Comparison of ENCODE assay signal across 8 mouse cellular contexts in the genomic region with DNA sequence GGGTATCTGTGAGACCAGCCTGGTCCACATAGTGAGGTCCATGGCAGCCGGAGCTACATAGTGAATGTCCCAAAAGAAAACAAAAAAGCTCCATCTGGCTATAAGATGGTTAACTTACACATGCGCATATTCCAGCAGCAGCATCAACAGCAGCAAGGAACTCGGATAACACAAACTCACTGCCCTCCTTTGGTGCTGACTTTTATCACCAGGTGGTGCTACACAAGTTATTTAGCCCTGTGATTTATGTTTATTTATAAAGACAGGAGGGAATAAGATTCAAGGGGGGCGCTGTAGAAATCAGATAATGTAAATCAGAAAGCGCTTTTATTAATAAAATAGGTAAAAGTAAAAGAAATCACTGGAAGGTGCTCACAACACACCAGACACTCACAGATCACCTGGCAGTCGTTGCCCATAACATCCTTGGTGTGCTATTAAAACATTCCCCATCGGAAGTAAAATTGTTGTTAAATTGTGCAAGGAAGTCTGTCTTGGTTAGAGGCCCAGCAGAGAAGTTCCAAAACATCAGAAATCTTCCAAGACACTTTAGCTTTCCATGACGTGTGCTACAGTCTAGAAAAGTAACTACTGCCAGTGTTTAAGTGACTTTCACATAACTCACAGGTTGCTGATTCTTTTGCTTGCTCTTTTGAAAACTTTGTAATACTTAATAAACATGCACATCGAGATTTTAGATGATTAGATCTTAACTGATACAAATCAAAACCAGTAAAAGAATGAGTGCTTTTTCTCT. TPM values are rescaled to one million over a fixed set of nuclear protein-coding genes. Genes with fewer than 3 reads are reported as not detected.
DNase-seq lines count a peak whose midpoint lies in the region; ATAC-seq and TF ChIP-seq lines count a peak whose summit lies in the region.

No protein-coding gene starts in this region.

- no peak for DNase-seq in heart, adult 2 months
- DNase-seq in heart, postnatal 25 days (ENCODE audit: low spot score), result no peak
- DNase-seq in CD4-positive helper T cell, adult 2 months (ENCODE audit: low read depth, low spot score), result peak; percentile 46
- peak; percentile 6 for DNase-seq in forebrain, embryonic 14.5 days (ENCODE audit: low spot score)
- DNase-seq in spleen, postnatal 14 days (ENCODE audit: low spot score in 2 of 2), result no peak
- no peak for DNase-seq in spleen, postnatal 10 days (ENCODE audit: low spot score in 2 of 2)

- peak overlapping the region; percentile 85 for H3K4me2 ChIP-seq in forebrain, embryonic 14.5 days (ENCODE audit: low read length)
- peak overlapping the region; percentile 92 for H3K4me2 ChIP-seq in liver, embryonic 16.5 days (ENCODE audit: low read depth, low read length)

- H3K4me1 ChIP-seq in heart, adult 2 months (ENCODE audit: control insufficient read depth, insufficient read depth, low read length), result peaks cover 5% of the 10 kb centered on the region
- H3K4me1 ChIP-seq in forebrain, embryonic 14.5 days (ENCODE audit: control insufficient read depth, insufficient read depth, low read length), result peaks cover 19% of the 10 kb centered on the region
- peaks cover 25% of the 10 kb centered on the region for H3K4me1 ChIP-seq in liver, embryonic 16.5 days (ENCODE audit: control insufficient read depth, low read depth, low read length)

- no peaks in the 10 kb centered on the region for H3K9me3 ChIP-seq in forebrain, embryonic 14.5 days (replicated peaks; ENCODE audit: control insufficient read depth, low read length)
- H3K9me3 ChIP-seq in liver, embryonic 16.5 days (replicated peaks; ENCODE audit: control insufficient read depth, low read length), result no peaks in the 10 kb centered on the region

- H3K36me3 ChIP-seq in heart, adult 2 months (ENCODE audit: control insufficient read depth, insufficient read depth, low read length), result no peaks in the 10 kb centered on the region; the same call in 1 of the 2 replicates
- peaks cover 3% of the 10 kb centered on the region; the same call in 1 of the 2 replicates for H3K36me3 ChIP-seq in forebrain, embryonic 14.5 days (ENCODE audit: control insufficient read depth, insufficient read depth, low read length)
- H3K36me3 ChIP-seq in liver, embryonic 16.5 days (ENCODE audit: control insufficient read depth, insufficient read depth), result no peaks in the 10 kb centered on the region

- 23% methylated on average over 9 of the region's 9 CpGs for WGBS in heart, adult 2 months
- WGBS in forebrain, embryonic 14.5 days, result 32% methylated on average over 9 of the region's 9 CpGs
- WGBS in liver, embryonic 16.5 days (ENCODE audit: insufficient replicate concordance), result 47% methylated on average over 9 of the region's 9 CpGs

- no peak for TF ChIP-seq EP300 in heart, adult 2 months (IDR thresholded peaks at IDR 0.05; ENCODE audit: insufficient read depth, low read depth, low read length)

- no peak for TF ChIP-seq POLR2A in heart, adult 2 months (IDR thresholded peaks at IDR 0.05; ENCODE audit: insufficient read depth, low read depth, low read length)

- TF ChIP-seq CTCF in heart, adult 2 months (IDR thresholded peaks at IDR 0.05), result peak; percentile 26

- H3K79me2 ChIP-seq in heart, adult 2 months (replicated peaks; ENCODE audit: control insufficient read depth, insufficient read depth, low read length), result no peaks in the 10 kb centered on the region

- no peaks in the 10 kb centered on the region for H3K27me3 ChIP-seq in heart, adult 2 months (ENCODE audit: control insufficient read depth, insufficient read depth, low read length)
- H3K27me3 ChIP-seq in forebrain, embryonic 14.5 days (replicated peaks; ENCODE audit: control insufficient read depth, insufficient read depth, low read length), result no peaks in the 10 kb centered on the region
- no peaks in the 10 kb centered on the region for H3K27me3 ChIP-seq in liver, embryonic 16.5 days (ENCODE audit: control insufficient read depth, insufficient read depth, low read depth, low read length)

- no peak for ATAC-seq in forebrain, embryonic 14.5 days
- ATAC-seq in liver, embryonic 16.5 days (ENCODE audit: low read depth), result no peak
- ATAC-seq in erythroid progenitor cell, adult 5-6 weeks (replicated peaks; ENCODE audit: low FRiP score, poor library complexity, severe bottlenecking), result no peak

- peak overlapping the region; percentile 21; the same call in 1 of the 2 replicates for H3K27ac ChIP-seq in heart, adult 2 months
- H3K27ac ChIP-seq in forebrain, embryonic 14.5 days (ENCODE audit: low read depth, low read length), result no peak overlapping the region
- H3K27ac ChIP-seq in liver, embryonic 16.5 days (ENCODE audit: low read length), result no peak overlapping the region

- intact Hi-C loops in heart, adult 2 months (cut with DNase I), result loop anchor here (2.0 to 5.0 kb wide), 2 partner anchors 27 to 133 kb away; a partner anchor contains a TSS
- intact Hi-C loops in heart, postnatal 25 days (cut with DNase I), result loop anchor here (2.0 to 10.0 kb wide), 3 partner anchors 23 to 195 kb away; a partner anchor contains a TSS

- peak overlapping the region; percentile 81 for H3K4me3 ChIP-seq in heart, adult 2 months
- H3K4me3 ChIP-seq in forebrain, embryonic 14.5 days (ENCODE audit: low read depth, low read length), result peak overlapping the region; percentile 67
- peak overlapping the region; percentile 95 for H3K4me3 ChIP-seq in liver, embryonic 16.5 days (ENCODE audit: low read depth, low read length)

- no peak overlapping the region for H3K9ac ChIP-seq in heart, adult 2 months (ENCODE audit: low read depth, low read length)
- H3K9ac ChIP-seq in forebrain, embryonic 14.5 days (ENCODE audit: low read length), result peak overlapping the region; percentile 93
- peak overlapping the region; percentile 95 for H3K9ac ChIP-seq in liver, embryonic 16.5 days (ENCODE audit: low read depth, low read length)

RNA-seq across cellular contexts. Expression of a gene that starts 1.4 kb away (rescaled TPM):
- total RNA-seq in heart, adult 2 months (2021), result 100 to 1,000 TPM; 212 to 248 TPM
- polyA plus RNA-seq in heart, adult 2 months (2012; rRNA removed), result 95.0 and 98.5 TPM in 2 replicates
- total RNA-seq in heart, postnatal 25 days (2021), result 100 to 1,000 TPM; 241 to 254 TPM
- polyA plus RNA-seq in forebrain, embryonic 14.5 days (2014; fragmentation: Nextera tagmentation; extraction: Ambion mirVana), result 186 and 211 TPM in 2 replicates
- 223 and 235 TPM in 2 replicates for polyA plus RNA-seq in liver, embryonic 16.5 days (2015; fragmentation: Nextera tagmentation; extraction: Ambion mirVana)
- total RNA-seq in erythroid progenitor cell, adult 5-6 weeks (2015; ENCODE audit: low replicate concordance), result 15.1 and 53.0 TPM in 2 replicates
- 14.5 and 24.8 TPM in 2 replicates for total RNA-seq in erythroid progenitor cell, adult 5-6 weeks (2017; ENCODE audit: low replicate concordance)

RNA-seq across cellular contexts. Expression of a gene that starts 1.5 kb away (rescaled TPM):
- 10 to 100 TPM; 31.1 to 33.3 TPM for total RNA-seq in heart, adult 2 months (2021)
- 14.0 and 24.2 TPM in 2 replicates for polyA plus RNA-seq in heart, adult 2 months (2012; rRNA removed)
- 10 to 100 TPM; 30.7 to 35.8 TPM for total RNA-seq in heart, postnatal 25 days (2021)
- 39.0 and 39.2 TPM in 2 replicates for polyA plus RNA-seq in forebrain, embryonic 14.5 days (2014; fragmentation: Nextera tagmentation; extraction: Ambion mirVana)
- 43.8 and 44.6 TPM in 2 replicates for polyA plus RNA-seq in liver, embryonic 16.5 days (2015; fragmentation: Nextera tagmentation; extraction: Ambion mirVana)
- 3.2 and 12.6 TPM in 2 replicates for total RNA-seq in erythroid progenitor cell, adult 5-6 weeks (2015; ENCODE audit: low replicate concordance)
- 8.0 and 33.3 TPM in 2 replicates for total RNA-seq in erythroid progenitor cell, adult 5-6 weeks (2017; ENCODE audit: low replicate concordance)

RNA-seq across cellular contexts. Expression of a gene that starts 29.0 kb away (rescaled TPM):
- 1 to 10 TPM; 2.7 to 2.8 TPM for total RNA-seq in heart, adult 2 months (2021)
- polyA plus RNA-seq in heart, adult 2 months (2012; rRNA removed), result 1.8 and 2.5 TPM in 2 replicates
- 1 to 10 TPM; 2.6 to 2.9 TPM for total RNA-seq in heart, postnatal 25 days (2021)
- polyA plus RNA-seq in forebrain, embryonic 14.5 days (2014; fragmentation: Nextera tagmentation; extraction: Ambion mirVana), result 17.6 and 17.7 TPM in 2 replicates
- polyA plus RNA-seq in liver, embryonic 16.5 days (2015; fragmentation: Nextera tagmentation; extraction: Ambion mirVana), result 2.1 and 2.2 TPM in 2 replicates
- 6.5 and 10.9 TPM in 2 replicates for total RNA-seq in erythroid progenitor cell, adult 5-6 weeks (2015; ENCODE audit: low replicate concordance)
- total RNA-seq in erythroid progenitor cell, adult 5-6 weeks (2017; ENCODE audit: low replicate concordance), result 4.5 and 5.1 TPM in 2 replicates

Comparison
In these comparisons a context has a peak if more than half of its experiments do, and no peak if none do; other contexts are left out.
1. DNase-seq: peak in CD4-positive helper T cell, adult 2 months (single experiment) and forebrain, embryonic 14.5 days (single experiment); none in heart, adult 2 months (0 of 2), heart, postnatal 25 days (single experiment), spleen, postnatal 14 days (0 of 2) and spleen, postnatal 10 days (0 of 2).
2. Peak in every context shown above with its lines, with median percentiles within 50 percentile points of each other: H3K4me3 ChIP-seq.